Mouse (Mus musculus) MEL (cell line): ENCODE measurements at regions not wholly inside any gene's neighbourhood (a gene's known extent, or its start where the extent isn't known, plus 50 kb on each side); places are given as distances from the start of the nearest gene placed in this dataset.

Experiments
- CTCF ChIP-seq, 3 experiments: IDR thresholded peaks in 2 of 3; conservative IDR thresholded peaks in 1 of 3; 2 replicates each; pipeline ENCODE4 v1.5.1; 2011 to 2012; ENCODE audit warnings: low read length in 3 of 3, low read depth in 2 of 3, mild to moderate bottlenecking in 2 of 3, improper control_type of control experiment in 1 of 3, inconsistent platforms in 1 of 3, mixed read lengths in 1 of 3, moderate library complexity in 1 of 3; ENCODE audit not compliant: control insufficient read depth in 1 of 3, insufficient read depth in 1 of 3, poor library complexity in 1 of 3, severe bottlenecking in 1 of 3
- E2F4 ChIP-seq: IDR thresholded peaks from 2 replicates; pipeline ENCODE4 v1.6.1; 2011; ENCODE audit warnings: low read depth, low read length, improper control_type of control experiment, borderline replicate concordance
- POLR2A ChIP-seq, 2 experiments: IDR thresholded peaks; 2 replicates each; pipeline ENCODE4 v1.6.1; 2011 to 2012; ENCODE audit warnings: low read length in 2 of 2, mild to moderate bottlenecking in 2 of 2, control low read depth in 1 of 2, improper control_type of control experiment in 1 of 2, low read depth in 1 of 2, moderate library complexity in 1 of 2; ENCODE audit not compliant: control insufficient read depth in 1 of 2, insufficient read depth in 1 of 2, poor library complexity in 1 of 2
- POLR2AphosphoS2 ChIP-seq: IDR thresholded peaks from 2 replicates; pipeline ENCODE4 v1.6.1; 2011; ENCODE audit warnings: low read length, improper control_type of control experiment
- TBP ChIP-seq: IDR thresholded peaks from 2 replicates; pipeline ENCODE4 v1.8.0; 2011; ENCODE audit warnings: low read depth, low read length, improper control_type of control experiment
- TCF12 ChIP-seq: IDR thresholded peaks from 2 replicates; pipeline ENCODE4 v1.6.1; 2014; ENCODE audit warnings: low read depth, mild to moderate bottlenecking, inconsistent platforms, low read length, improper control_type of control experiment, moderate library complexity

DNA sequence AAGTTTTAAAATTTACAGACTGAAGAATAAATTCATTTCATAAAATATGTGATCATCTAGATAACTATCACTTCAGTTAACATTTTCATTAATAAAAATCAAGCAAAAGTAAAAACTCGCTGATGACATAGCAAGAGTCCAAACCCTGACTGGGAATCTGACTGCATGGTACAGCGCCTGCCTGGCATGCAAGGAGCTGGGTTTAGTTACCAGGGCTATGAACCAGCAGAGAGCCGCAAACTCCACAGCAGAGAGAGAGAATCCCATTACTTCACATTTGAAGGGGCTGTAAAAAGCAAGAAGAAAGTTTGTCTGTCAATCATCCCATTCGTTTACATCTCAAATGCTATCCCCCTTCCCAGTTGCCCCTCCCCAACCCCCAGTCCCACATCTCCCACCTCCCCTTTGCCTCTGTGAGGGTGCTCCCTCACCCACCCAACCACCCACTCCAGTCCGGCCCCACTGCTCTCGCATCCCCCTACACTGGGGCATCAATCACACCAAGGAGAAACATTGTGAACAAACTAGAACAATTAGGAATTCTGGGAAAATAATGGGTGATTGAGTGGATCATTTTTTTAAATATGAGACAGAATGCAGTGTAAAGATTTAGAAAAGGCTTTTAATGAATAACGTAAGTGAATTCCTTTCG is 487.6 kb downstream of the Efna5 start:
- TF ChIP-seq POLR2A (IDR thresholded peaks at IDR 0.05; ENCODE audit: control insufficient read depth in 1 of 2, insufficient read depth in 1 of 2, low read depth in 1 of 2, low read length in 2 of 2, poor library complexity in 1 of 2) (no peak), CTCF (IDR thresholded peaks at IDR 0.05 in 2 of 3, conservative IDR thresholded peaks at IDR 0.05 in 1 of 3; ENCODE audit: control insufficient read depth in 1 of 3, insufficient read depth in 1 of 3, low read depth in 2 of 3, low read length in 3 of 3, poor library complexity in 1 of 3, severe bottlenecking in 1 of 3) (no peak), TCF12 (no peak), TBP (no peak), POLR2AphosphoS2 (no peak), E2F4 (no peak)
